Mouse (Mus musculus) erythroid progenitor cell, adult 5-6 weeks (primary cell): ENCODE measurements around the gene Sult2a6. TPM values are rescaled to one million over a fixed set of nuclear protein-coding genes. Genes with fewer than 3 reads are reported as not detected.

Source experiments
- ATAC-seq: replicated peaks from 2 replicates; pipeline ENCODE4 v1.8.0; 2016; ENCODE audit warnings: moderate number of reproducible peaks, mild to moderate bottlenecking, moderate TSS enrichment, inconsistent platforms; ENCODE audit not compliant: poor library complexity, low FRiP score, severe bottlenecking
- total RNA-seq, 2 experiments: library from RNA; stranded (forward) in 1 of 2; stranded (reverse) in 1 of 2; fragments of 150-400 nt in 1 of 2; fragments of 186-747, 209-891 nt in 1 of 2; gene quantifications; 2 replicates each; pipeline versions ENCODE4 v1.2.3 to v1.2.4; 2015 to 2017; ENCODE audit warnings: low replicate concordance in 2 of 2

Sult2a6 gene
- total RNA-seq (2015; ENCODE audit: low replicate concordance) (not detected in 2 replicates), total RNA-seq (2017; ENCODE audit: low replicate concordance) (not detected in 2 replicates)

GRCm38 (mm10) chr7:14254770-14255169 lies at the start of gene Sult2a6:
Sult2a6 (minus strand) TSS chr7:14254870.
- ATAC-seq: no peak

DNA sequence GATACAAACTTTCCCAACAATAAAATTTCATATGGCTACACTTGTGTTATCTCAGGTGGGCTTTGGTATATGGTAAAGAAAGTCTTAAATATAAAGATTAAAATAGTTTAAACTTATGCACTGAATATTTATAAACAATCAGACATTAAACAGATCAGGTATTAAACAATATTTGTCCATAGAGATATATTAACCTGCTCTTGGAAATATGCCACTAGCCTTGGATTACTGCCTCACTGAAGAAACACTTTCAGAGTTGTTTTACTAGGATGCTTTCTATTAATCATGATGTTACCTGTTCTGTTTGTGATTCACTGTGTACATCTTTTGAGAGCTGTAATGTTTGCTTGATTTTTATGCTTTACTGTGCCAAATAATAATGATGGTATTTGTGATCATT lies 39.4 kb downstream of the Sult2a6 start:
- no peak for ATAC-seq

GRCm38 (mm10) chr7:14203417-14203816 lies 51.3 kb downstream of the Sult2a6 start:
- ATAC-seq: no peak

DNA sequence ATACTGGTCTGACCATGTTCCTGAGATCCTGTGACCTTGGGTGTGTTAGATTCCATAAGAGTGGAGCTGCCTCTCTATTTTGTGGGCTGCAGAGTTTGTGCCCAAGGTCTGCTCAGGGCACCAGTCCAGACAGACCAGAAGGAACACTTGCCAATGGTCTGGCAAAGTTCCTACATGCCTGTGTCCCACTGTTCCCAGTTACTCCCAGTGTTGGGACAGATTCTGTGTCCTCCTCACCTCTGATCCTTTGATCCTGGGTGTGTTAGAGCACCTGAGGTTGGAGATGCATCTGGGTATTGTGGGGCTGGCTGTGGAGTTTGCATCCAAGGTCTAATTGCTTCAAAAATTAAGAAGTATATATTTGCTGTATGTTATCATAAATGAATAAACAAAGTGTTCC lies 52.2 kb downstream of the Sult2a6 start:
- no peak for ATAC-seq

Other genes starting within 250 kb of the Sult2a6 start
- not detected in 2 replicates for gene Sult2a3, start 131.8 kb downstream of the Sult2a6 start, total RNA-seq (2015; ENCODE audit: low replicate concordance)
- gene Sult2a3, start 131.8 kb downstream of the Sult2a6 start, total RNA-seq (2017; ENCODE audit: low replicate concordance): not detected in 2 replicates
- gene Obox8, start 78.7 kb upstream of the Sult2a6 start, total RNA-seq (2015; ENCODE audit: low replicate concordance): not detected in 2 replicates
- gene Obox8, start 78.7 kb upstream of the Sult2a6 start, total RNA-seq (2017; ENCODE audit: low replicate concordance): not detected in 2 replicates
- not detected in 2 replicates for gene Sult2a8, start 191.9 kb upstream of the Sult2a6 start, total RNA-seq (2015; ENCODE audit: low replicate concordance)
- gene Sult2a8, start 191.9 kb upstream of the Sult2a6 start, total RNA-seq (2017; ENCODE audit: low replicate concordance): not detected in 2 replicates
- gene Sult2a7, start 239.4 kb upstream of the Sult2a6 start, total RNA-seq (2015; ENCODE audit: low replicate concordance): not detected in 2 replicates
- not detected in 2 replicates for gene Sult2a7, start 239.4 kb upstream of the Sult2a6 start, total RNA-seq (2017; ENCODE audit: low replicate concordance)